Mouse (Mus musculus): ENCODE measurements around the gene Fam171a2. TPM values are rescaled to one million over a fixed set of nuclear protein-coding genes. Genes with fewer than 3 reads are reported as not detected.

The Fam171a2 gene
- polyA plus RNA-seq, 1 experiment from 2014 or later: 13.1 TPM

DNA sequence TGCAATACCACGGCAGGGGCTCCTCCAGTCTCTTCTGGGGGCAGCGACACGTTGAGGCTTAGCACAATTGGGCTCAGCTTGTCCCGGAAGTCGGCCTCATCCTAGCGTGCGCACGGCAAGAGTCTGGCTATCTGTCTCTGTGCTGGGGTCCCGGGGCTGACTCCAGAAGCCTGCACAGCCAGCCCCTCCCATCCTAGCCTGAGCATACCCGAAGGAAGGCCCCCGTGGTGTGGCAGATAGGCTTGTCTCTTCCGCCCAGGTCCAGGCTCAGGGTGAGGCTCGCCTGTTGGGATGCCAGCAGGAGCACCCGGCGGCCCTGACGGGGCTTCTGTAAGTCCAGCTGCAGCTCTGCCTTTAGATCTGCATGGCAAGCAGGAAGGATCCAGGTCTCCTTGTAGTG lies 13.1 kb upstream of the Fam171a2 start:
- no peaks in the 10 kb centered on the region for H3K27me3 ChIP-seq

DNA sequence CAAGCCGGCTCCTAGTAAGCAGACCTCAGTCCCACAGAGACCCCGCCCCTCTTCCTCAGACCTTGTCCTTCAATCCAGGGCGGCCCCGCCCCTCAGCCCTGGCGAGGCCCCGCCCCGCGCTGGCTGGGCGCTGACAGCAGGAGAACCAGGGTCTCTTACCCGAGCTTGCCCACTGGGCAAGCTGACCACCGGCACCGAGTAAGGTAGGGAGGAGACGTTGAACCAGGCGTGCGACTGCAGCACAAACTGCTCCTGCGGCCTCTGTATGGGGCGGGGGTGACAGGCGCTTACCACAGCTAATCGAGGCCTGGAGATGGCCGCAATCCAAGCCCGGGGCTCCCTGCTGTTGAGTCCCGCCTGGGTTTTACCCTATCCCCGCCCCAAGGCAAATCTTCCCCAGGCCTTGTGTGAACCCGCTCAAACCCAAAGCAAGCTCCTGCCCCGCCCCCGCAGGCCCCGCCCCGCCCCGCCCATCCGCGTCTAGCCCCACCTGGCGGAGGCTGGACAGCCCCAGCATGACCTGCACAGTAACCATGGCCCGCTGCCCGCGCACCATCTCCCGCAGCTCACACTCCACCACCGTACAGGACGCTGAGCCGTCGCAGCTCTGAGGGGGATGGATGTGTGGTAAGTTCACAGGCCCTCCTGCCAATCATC lies 8.4 kb upstream of the Fam171a2 start:
- peaks cover 9% of the 10 kb centered on the region for H3K27me3 ChIP-seq
- ChIA-PET POLR2A (no interaction called here), CTCF (interaction anchor here (1.2 kb wide), 1 partner anchor 8 kb away, joined by 3 read pairs; the partner anchor contains the start of gene Fam171a2)
- ATAC-seq (peak; percentile 66), DNase-seq (ENCODE audit: low read depth, low spot score) (no peak)
- TF ChIP-seq CTCF (IDR thresholded peaks at IDR 0.05): no peak
- in situ Hi-C loops (cut with MboI; ENCODE audit: low pct_unique_long_range_greater_than_20kb): no loop called here

More for the DNA sequence above, 13.1 kb upstream of the Fam171a2 start:
- ATAC-seq: no peak
- DNase-seq (ENCODE audit: low read depth, low spot score): no peak
- ChIA-PET CTCF (interaction anchor here (1.1 kb wide), 1 partner anchor 14 kb away, joined by 3 read pairs; no protein-coding TSS in a partner anchor), POLR2A (no interaction called here)
- in situ Hi-C loops (cut with MboI; ENCODE audit: low pct_unique_long_range_greater_than_20kb): no loop called here
- no peak for TF ChIP-seq CTCF (IDR thresholded peaks at IDR 0.05)

DNA sequence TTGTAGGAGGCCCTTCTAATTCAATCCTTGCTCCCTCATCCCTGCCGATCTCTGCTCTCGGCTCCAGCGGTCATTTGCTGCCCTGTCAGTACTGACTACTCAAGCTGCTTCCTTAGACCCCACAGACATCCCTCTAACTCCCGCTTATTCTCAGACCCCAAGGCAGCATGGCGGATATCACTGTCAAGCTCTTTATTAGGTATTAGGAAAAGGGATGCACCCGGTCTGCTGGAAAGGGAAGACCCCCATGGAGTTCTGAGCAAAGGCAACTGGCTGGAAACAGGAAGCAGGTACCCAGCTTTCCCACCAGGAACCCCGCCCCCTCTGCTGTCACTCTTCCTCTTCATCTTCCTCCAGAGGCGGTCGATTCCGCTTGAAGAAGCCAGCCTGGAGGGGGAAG lies 5.6 kb upstream of the Fam171a2 start:
- POLR2A ChIA-PET: no interaction called here
- CTCF ChIA-PET: no interaction called here
- no peak for DNase-seq (ENCODE audit: low read depth, low spot score)
- no peak for ATAC-seq
- TF ChIP-seq CTCF (IDR thresholded peaks at IDR 0.05): no peak
- in situ Hi-C loops (cut with MboI; ENCODE audit: low pct_unique_long_range_greater_than_20kb): no loop called here
- H3K27me3 ChIP-seq: peaks cover 9% of the 10 kb centered on the region

DNA sequence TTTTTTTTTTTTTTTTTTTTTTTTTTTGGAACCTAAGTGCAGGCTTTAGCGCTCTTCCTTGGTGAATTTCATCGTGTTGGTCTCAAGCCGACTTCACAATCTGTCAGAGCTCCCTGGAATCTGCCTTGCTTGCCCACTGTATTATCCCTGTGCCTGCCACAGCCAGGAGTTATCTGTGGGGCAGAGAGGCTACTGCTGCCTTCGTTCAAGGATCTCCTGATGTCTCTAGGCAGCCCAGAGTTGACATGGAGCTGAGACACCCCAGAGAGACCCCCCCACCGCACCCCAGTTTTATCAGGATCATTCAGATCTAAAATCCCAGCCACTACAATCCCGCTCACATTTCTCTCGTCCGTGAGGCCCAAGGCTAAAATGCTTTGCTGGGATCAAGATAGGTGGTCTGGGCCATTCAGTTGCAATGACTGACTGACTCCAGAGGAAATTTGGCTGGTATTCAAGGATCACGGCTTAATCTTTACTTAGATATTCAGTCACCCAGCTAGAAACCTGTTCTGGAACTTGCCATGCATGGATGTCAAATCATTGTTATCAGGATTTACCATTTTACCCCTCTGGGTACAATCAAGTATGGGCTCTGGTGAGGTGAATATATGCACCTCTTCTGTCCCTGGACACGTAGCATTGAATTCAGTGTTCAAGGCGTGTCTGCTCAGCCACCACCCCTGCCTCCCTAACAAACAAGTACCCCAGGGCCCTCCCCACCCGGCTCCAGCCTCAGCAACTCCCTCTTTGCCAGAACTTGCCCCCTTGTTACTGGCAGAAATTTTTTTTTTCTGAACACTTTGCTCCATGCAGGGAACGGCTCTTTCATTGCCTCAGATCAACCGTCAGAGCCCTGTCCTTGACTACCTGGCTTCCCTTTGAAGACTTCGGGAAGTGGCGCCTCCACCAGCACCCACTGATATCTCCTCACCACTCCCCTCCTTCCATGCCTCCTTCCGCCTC lies 1.8 kb upstream of the Fam171a2 start:
- in situ Hi-C loops (cut with MboI; ENCODE audit: low pct_unique_long_range_greater_than_20kb): no loop called here
- H3K27me3 ChIP-seq: peaks cover 9% of the 10 kb centered on the region
- CTCF ChIA-PET: no interaction called here
- no peak for ATAC-seq
- POLR2A ChIA-PET: no interaction called here
- DNase-seq (ENCODE audit: low read depth, low spot score): no peak
- TF ChIP-seq CTCF (IDR thresholded peaks at IDR 0.05): no peak

DNA sequence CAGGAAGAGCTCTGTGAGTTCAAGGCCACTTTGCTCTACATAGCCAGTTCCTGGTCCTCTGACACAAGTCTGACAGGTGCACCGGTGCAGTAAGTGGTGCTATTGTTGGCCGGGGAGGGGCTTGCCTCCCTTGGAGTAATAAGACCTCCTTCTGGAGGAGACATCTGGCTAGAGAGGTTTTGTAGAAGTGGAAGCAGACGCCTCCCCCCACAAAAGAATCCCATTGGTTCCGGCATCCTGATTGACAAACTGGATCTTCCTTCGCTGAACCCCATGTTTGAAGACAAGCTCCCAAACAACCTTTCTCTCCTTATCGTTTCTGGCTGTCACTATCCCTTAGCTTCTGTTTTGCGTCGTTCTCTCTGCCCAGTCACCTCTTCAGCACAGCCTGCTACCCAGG lies 845 bp upstream of the Fam171a2 start:
- ChIA-PET CTCF (interaction anchor here (1.1 to 1.7 kb wide), 3 partner anchors 7 to 25 kb away, joined by 3 to 9 read pairs (median 4); no protein-coding TSS in a partner anchor), POLR2A (interaction anchor here (1.3 kb wide), 1 partner anchor 155 kb away, joined by 3 read pairs; no protein-coding TSS in a partner anchor)
- DNase-seq (ENCODE audit: low read depth, low spot score): no peak
- peaks cover 4% of the 10 kb centered on the region for H3K27me3 ChIP-seq
- in situ Hi-C loops (cut with MboI; ENCODE audit: low pct_unique_long_range_greater_than_20kb): no loop called here
- TF ChIP-seq CTCF (IDR thresholded peaks at IDR 0.05): no peak
- ATAC-seq: no peak

DNA sequence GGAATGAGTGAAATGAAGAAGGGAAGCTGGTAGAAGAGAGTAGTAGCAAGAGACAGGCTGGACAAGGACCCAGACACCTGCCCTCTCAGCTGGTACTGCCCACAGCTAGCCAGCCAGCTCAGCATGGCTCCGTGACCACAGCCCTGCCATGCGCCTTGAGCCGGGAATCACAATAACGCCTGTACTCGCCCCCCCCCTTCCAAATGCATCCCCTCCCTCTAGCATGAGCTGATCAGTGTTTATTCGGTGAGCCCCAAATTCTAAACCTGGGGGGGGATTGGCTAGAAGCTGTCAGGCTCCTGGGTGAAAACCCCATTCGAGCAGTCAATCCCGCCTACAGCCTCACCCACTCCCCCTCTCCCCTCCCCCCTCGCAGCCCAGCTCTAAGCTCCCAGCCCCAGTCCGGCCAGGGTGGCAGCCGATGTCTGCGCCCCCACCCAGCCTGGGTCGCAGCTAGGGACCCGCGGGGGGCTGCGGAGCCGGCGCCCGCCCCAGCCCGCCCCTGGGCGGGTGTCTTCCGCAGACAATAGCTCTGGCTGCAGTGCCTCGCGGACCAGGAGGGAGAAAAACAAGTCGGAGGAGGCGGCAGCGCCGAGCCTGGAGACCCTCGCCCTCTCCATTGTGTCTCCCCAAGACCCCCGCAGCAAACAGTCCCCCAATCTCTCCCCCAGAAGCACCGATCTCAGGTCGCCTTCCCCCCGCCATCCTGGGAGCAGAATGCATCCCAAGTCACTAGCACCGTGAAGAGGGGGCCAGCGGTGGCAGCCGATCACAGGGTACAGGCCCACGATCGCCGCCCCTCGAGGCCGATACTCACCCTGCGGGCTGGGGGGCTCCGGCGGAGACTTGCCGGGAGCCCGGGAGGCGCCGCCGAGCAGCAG lies 661 bp downstream of the Fam171a2 start:
- CTCF ChIA-PET: interaction anchor here (0.8 to 2.9 kb wide), 8 partner anchors 9 to 131 kb away, joined by 3 to 11 read pairs (median 4); partner anchors contain the start of gene Grn
- in situ Hi-C loops (cut with MboI; ENCODE audit: low pct_unique_long_range_greater_than_20kb): no loop called here
- ATAC-seq (peak; percentile 9), DNase-seq (ENCODE audit: low read depth, low spot score) (no peak)
- no peak for TF ChIP-seq CTCF (IDR thresholded peaks at IDR 0.05)
- POLR2A ChIA-PET: interaction anchor here (1.0 to 2.0 kb wide), 4 partner anchors 17 to 39 kb away, joined by 3 to 6 read pairs (median 4); partner anchors contain the start of genes Grn and Slc25a39
- H3K27me3 ChIP-seq: no peaks in the 10 kb centered on the region

DNA sequence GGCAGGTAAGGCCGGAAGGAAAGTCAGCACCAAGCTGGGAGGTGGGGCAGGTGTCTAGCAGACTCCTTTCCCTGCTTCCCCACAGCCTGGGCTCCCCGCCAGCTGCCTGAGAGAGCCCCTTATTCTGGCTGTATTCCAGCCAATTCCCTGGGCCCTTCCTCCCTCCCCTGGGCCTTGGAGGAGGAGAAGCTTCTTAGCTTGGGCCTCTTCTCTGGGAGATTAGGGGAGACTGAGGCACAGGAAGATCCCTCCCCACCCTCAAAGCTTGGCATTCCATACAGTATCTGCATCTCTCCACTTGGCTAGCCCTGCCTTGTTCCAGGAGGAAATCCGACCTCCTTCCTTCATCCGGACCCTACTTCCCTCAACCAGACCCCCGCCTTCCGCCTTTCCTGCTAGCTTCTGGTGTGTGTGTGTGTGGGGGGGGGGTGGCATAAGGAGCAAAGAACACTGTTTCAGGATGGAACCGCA lies 1.6 kb downstream of the Fam171a2 start:
- CTCF ChIA-PET: interaction anchor here (1.1 to 2.9 kb wide), 4 partner anchors 11 to 198 kb away, joined by 3 to 11 read pairs (median 5); no protein-coding TSS in a partner anchor
- no peak for ATAC-seq
- no peaks in the 10 kb centered on the region for H3K27me3 ChIP-seq
- TF ChIP-seq CTCF (IDR thresholded peaks at IDR 0.05): no peak
- POLR2A ChIA-PET: interaction anchor here (0.7 to 2.0 kb wide), 5 partner anchors 9 to 38 kb away, joined by 3 to 6 read pairs (median 4); partner anchors contain the start of gene Slc25a39
- no peak for DNase-seq (ENCODE audit: low read depth, low spot score)
- in situ Hi-C loops (cut with MboI; ENCODE audit: low pct_unique_long_range_greater_than_20kb): no loop called here

DNA sequence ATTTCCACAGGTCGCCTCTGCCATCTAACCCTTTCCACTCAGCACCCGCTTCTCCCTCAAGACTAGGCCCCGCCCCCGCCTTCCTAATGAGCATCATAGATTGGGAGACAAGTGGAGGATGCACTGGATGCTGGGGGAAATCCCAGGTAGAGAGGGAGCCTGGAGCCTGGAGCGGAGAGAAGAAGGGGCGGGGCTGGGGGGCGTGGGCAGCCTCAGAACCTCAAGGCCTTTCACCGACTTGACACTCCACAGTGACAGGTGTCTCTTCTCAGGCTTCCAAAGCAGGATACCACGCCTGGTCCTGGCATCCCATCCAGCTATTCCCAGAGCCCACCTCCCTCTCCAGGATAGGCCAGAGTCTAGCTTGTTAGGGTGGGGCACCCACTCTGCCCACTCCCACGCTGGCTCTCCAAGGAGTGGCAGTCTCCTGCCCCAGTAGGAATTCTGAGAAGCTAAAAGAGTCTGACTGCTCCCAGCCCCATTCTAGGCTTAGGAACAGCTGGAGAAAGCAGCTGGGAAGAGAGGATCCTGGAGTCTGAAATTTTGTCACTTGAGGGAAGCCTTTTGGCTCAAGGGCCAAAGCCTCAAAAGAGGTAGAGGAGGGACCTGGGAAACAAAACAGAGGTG lies 2.1 kb downstream of the Fam171a2 start:
- TF ChIP-seq CTCF (IDR thresholded peaks at IDR 0.05): no peak
- H3K27me3 ChIP-seq: no peaks in the 10 kb centered on the region
- in situ Hi-C loops (cut with MboI; ENCODE audit: low pct_unique_long_range_greater_than_20kb): no loop called here
- ATAC-seq (no peak), DNase-seq (ENCODE audit: low read depth, low spot score) (no peak)
- ChIA-PET CTCF (interaction anchor here (1.1 to 2.9 kb wide), 4 partner anchors 11 to 197 kb away, joined by 3 to 11 read pairs (median 5); no protein-coding TSS in a partner anchor), POLR2A (interaction anchor here (0.7 to 2.0 kb wide), 5 partner anchors 9 to 38 kb away, joined by 3 to 6 read pairs (median 4); partner anchors contain the start of gene Slc25a39)

DNA sequence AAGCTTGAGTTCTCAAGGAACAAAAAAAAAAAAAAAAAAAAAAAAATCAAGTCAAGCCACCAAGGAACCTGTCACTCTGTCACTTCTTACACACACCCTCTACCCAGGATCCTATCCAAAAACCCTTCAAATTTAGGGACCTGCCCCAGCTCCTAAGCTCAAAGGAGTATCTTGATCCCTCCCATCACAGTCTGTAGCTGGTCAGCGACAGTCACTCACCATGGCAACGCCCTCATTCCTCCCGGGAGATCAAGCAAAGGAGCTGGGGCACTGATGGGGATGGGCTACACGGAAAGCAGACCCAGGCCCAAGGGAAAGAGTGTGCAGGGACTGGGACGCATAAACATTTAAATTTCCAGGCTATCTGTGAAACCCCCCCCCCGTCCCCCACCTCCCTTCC lies 2.7 kb downstream of the Fam171a2 start:
- POLR2A ChIA-PET: interaction anchor here (0.6 to 1.5 kb wide), 3 partner anchors 8 to 271 kb away, joined by 4 to 6 read pairs (median 4); no protein-coding TSS in a partner anchor
- in situ Hi-C loops (cut with MboI; ENCODE audit: low pct_unique_long_range_greater_than_20kb): no loop called here
- ATAC-seq (no peak), DNase-seq (ENCODE audit: low read depth, low spot score) (no peak)
- CTCF ChIA-PET: interaction anchor here (1.9 to 2.9 kb wide), 2 partner anchors 10 to 14 kb away, joined by 6 to 11 read pairs; no protein-coding TSS in a partner anchor
- no peak for TF ChIP-seq CTCF (IDR thresholded peaks at IDR 0.05)
- H3K27me3 ChIP-seq: no peaks in the 10 kb centered on the region
